Mouse (Mus musculus): Measurements from ENCODE around the gene Olfr770. TPM values are rescaled to one million over a fixed set of nuclear protein-coding genes. Genes with fewer than 3 reads are reported as not detected.
"Not testable (repeated sequence)": the region's sequence is repeated elsewhere in the genome, so short reads cannot be mapped to it uniquely, and the experiment has no call there.

The Olfr770 gene
- total and polyA plus RNA-seq, 2 experiments: not detected

DNA sequence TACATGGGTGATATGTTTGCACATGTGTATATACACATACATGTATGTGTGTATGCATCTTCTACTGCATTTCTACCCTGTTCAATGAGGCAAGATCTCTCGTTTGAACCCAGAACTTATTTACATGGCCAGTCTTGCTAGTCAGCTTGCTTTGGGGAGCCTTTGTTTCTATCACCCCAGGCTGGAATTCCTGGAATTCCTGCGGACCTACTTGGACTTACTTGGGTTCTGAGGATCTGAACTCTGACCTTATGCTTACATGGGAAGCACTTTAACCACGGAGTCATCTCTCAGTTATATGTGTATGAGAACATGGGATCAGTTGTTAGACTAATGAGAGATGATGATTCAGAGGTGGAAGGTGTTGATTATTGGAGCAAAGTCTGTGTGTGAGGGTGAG is 37.6 kb downstream of the Olfr770 start:
- Histone ChIP-seq H3K36me3 (ENCODE audit: control insufficient read depth, insufficient read depth, low read length) (no peaks in the 10 kb centered on the region), H3K9ac (ENCODE audit: low read depth, low read length) (no peak overlapping the region), H3K4me3 (ENCODE audit: insufficient read depth, low read depth, low read length) (no peak overlapping the region), H3K27ac (replicated peaks; ENCODE audit: insufficient read depth, low read depth, low read length) (no peak overlapping the region), H3K4me1 (ENCODE audit: control insufficient read depth, insufficient read depth, low read length) (no peaks in the 10 kb centered on the region), H3K27me3 (ENCODE audit: control insufficient read depth, insufficient read depth, low read length) (no peaks in the 10 kb centered on the region), H3K79me2 (ENCODE audit: control insufficient read depth, insufficient read depth, low read length) (no peaks in the 10 kb centered on the region)
- WGBS: 42% methylated on average over 3 of the region's 3 CpGs
- TF ChIP-seq POLR2A (IDR thresholded peaks at IDR 0.05; ENCODE audit: extremely low read depth, insufficient read depth, low read length): no peak
- no peak for TF ChIP-seq CTCF (IDR thresholded peaks at IDR 0.05; ENCODE audit: low read depth, low read length)
- no peak for DNase-seq (ENCODE audit: extremely low read depth, low read depth, low spot score)

DNA sequence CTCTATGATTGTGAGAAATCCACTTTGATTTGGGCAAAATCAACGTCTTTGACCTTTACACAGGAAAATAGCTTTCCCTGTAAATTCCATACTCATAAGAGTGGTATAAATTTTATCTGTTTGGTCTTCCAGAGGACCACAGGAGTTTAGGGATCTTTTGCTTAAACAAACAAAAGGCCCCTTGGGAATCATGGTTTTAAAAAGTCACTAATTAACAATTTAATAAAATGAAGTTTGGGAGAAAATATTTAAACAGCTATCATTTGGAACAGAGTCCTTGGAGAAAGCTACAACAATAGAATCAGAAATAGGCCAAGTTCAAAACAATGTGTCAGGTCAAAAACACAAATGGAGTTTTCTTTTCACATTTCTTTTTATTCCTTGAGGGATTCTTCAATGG is 39.5 kb downstream of the Olfr770 start, which contains the start of gene Olfr768:
TSS of gene Olfr768 (minus strand) at position 101 of the 400 bp plus-strand sequence.
- 73% methylated on average over 1 of the region's 1 CpGs for WGBS
- DNase-seq (ENCODE audit: extremely low read depth, low read depth, low spot score): no peak
- Histone ChIP-seq H3K27ac (replicated peaks; ENCODE audit: insufficient read depth, low read depth, low read length) (no peak within 1 kb of the TSS), H3K36me3 (ENCODE audit: control insufficient read depth, insufficient read depth, low read length) (no peaks in the 10 kb centered on the region), H3K27me3 (ENCODE audit: control insufficient read depth, insufficient read depth, low read length) (no peaks in the 10 kb centered on the region), H3K9ac (ENCODE audit: low read depth, low read length) (no peak within 1 kb of the TSS), H3K4me1 (ENCODE audit: control insufficient read depth, insufficient read depth, low read length) (no peaks in the 10 kb centered on the region), H3K79me2 (ENCODE audit: control insufficient read depth, insufficient read depth, low read length) (no peaks in the 10 kb centered on the region), H3K4me3 (ENCODE audit: insufficient read depth, low read depth, low read length) (no peak within 1 kb of the TSS)
- TF ChIP-seq CTCF (IDR thresholded peaks at IDR 0.05; ENCODE audit: low read depth, low read length) (no peak), POLR2A (IDR thresholded peaks at IDR 0.05; ENCODE audit: extremely low read depth, insufficient read depth, low read length) (no peak)

DNA sequence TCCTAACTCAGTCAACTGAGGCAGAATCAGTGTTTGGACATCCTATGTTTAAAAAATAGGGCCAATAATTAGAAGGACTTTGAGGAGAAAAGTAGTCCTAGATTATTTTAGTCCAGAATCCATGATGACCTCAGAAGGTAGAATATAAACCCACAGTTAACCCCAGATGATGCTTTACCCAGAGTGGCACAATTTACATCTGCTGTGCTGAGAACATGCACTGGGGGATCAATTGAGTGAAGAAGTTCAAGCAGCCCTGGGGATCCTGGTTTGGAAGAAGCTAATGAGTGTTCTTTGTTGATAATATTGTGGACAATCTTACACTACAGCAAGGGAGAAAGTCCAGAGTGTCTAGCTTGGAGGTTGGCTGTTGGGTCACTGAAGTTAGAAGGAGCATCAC is 56.0 kb downstream of the Olfr770 start, which contains the start of gene Olfr767:
TSS of gene Olfr767 (minus strand) at position 101 of the 400 bp plus-strand sequence.
- H3K27ac ChIP-seq (replicated peaks; ENCODE audit: insufficient read depth, low read depth, low read length); H3K79me2 ChIP-seq (ENCODE audit: control insufficient read depth, insufficient read depth, low read length); H3K4me3 ChIP-seq (ENCODE audit: insufficient read depth, low read depth, low read length); DNase-seq (ENCODE audit: extremely low read depth, low read depth, low spot score); H3K9ac ChIP-seq (ENCODE audit: low read depth, low read length); H3K27me3 ChIP-seq (ENCODE audit: control insufficient read depth, insufficient read depth, low read length); H3K4me1 ChIP-seq (ENCODE audit: control insufficient read depth, insufficient read depth, low read length); H3K36me3 ChIP-seq (ENCODE audit: control insufficient read depth, insufficient read depth, low read length): not testable (repeated sequence)

Other genes starting within 250 kb of the Olfr770 start
- gene Gdf11, start 247.3 kb downstream of the Olfr770 start, total RNA-seq (2014; rRNA removed): 0.09 and 0.13 TPM in 2 replicates
- 0.04 and 0.05 TPM in 2 replicates for gene Gdf11, start 247.3 kb downstream of the Olfr770 start, polyA plus RNA-seq (2012; rRNA removed)
- 4.1 and 5.2 TPM in 2 replicates for gene Cd63, start 238.0 kb downstream of the Olfr770 start, total RNA-seq (2014; rRNA removed)
- 2.9 and 4.4 TPM in 2 replicates for gene Cd63, start 238.0 kb downstream of the Olfr770 start, polyA plus RNA-seq (2012; rRNA removed)
- gene Rdh5, start 216.1 kb downstream of the Olfr770 start, total RNA-seq (2014; rRNA removed): 30.4 and 33.8 TPM in 2 replicates
- 86.2 and 91.8 TPM in 2 replicates for gene Rdh5, start 216.1 kb downstream of the Olfr770 start, polyA plus RNA-seq (2012; rRNA removed)
- 91.1 and 106 TPM in 2 replicates for gene Bloc1s1, start 215.0 kb downstream of the Olfr770 start, total RNA-seq (2014; rRNA removed)
- gene Bloc1s1, start 215.0 kb downstream of the Olfr770 start, polyA plus RNA-seq (2012; rRNA removed): 192 and 226 TPM in 2 replicates
- 4.6 and 4.9 TPM in 2 replicates for gene Itga7, start 205.2 kb downstream of the Olfr770 start, total RNA-seq (2014; rRNA removed)
- gene Itga7, start 205.2 kb downstream of the Olfr770 start, polyA plus RNA-seq (2012; rRNA removed): 9.5 and 11.0 TPM in 2 replicates
- 639 and 785 TPM in 2 replicates for gene Mettl7b, start 178.0 kb downstream of the Olfr770 start, total RNA-seq (2014; rRNA removed)
- 780 and 929 TPM in 2 replicates for gene Mettl7b, start 178.0 kb downstream of the Olfr770 start, polyA plus RNA-seq (2012; rRNA removed)
- gene Olfr9, start 149.6 kb downstream of the Olfr770 start, total RNA-seq (2014; rRNA removed): 0.07 TPM in 1 of 2 replicates, not detected in the other
- 0.02 TPM in 1 of 2 replicates, not detected in the other for gene Olfr9, start 149.6 kb downstream of the Olfr770 start, polyA plus RNA-seq (2012; rRNA removed)
- not detected in 2 replicates for gene Olfr763, start 128.2 kb downstream of the Olfr770 start, total RNA-seq (2014; rRNA removed)
- gene Olfr763, start 128.2 kb downstream of the Olfr770 start, polyA plus RNA-seq (2012; rRNA removed): not detected in 2 replicates
- not detected in 2 replicates for gene Olfr764-ps1, start 99.1 kb downstream of the Olfr770 start, total RNA-seq (2014; rRNA removed)
- not detected in 2 replicates for gene Olfr764-ps1, start 99.1 kb downstream of the Olfr770 start, polyA plus RNA-seq (2012; rRNA removed)
- not detected in 2 replicates for gene Olfr765, start 89.0 kb downstream of the Olfr770 start, total RNA-seq (2014; rRNA removed)
- not detected in 2 replicates for gene Olfr765, start 89.0 kb downstream of the Olfr770 start, polyA plus RNA-seq (2012; rRNA removed)
- not detected in 2 replicates for gene Olfr766-ps1, start 70.0 kb downstream of the Olfr770 start, total RNA-seq (2014; rRNA removed)
- gene Olfr766-ps1, start 70.0 kb downstream of the Olfr770 start, polyA plus RNA-seq (2012; rRNA removed): not detected in 2 replicates
- gene Olfr767, start 56.1 kb downstream of the Olfr770 start, total RNA-seq (2014; rRNA removed): not detected in 2 replicates
- gene Olfr767, start 56.1 kb downstream of the Olfr770 start, polyA plus RNA-seq (2012; rRNA removed): not detected in 2 replicates
- not detected in 2 replicates for gene Olfr768, start 39.6 kb downstream of the Olfr770 start, total RNA-seq (2014; rRNA removed)
- gene Olfr768, start 39.6 kb downstream of the Olfr770 start, polyA plus RNA-seq (2012; rRNA removed): not detected in 2 replicates
- gene Olfr769, start 21.1 kb downstream of the Olfr770 start, total RNA-seq (2014; rRNA removed): not detected in 2 replicates
- not detected in 2 replicates for gene Olfr769, start 21.1 kb downstream of the Olfr770 start, polyA plus RNA-seq (2012; rRNA removed)
- gene Olfr771, start 25.8 kb upstream of the Olfr770 start, total RNA-seq (2014; rRNA removed): not detected in 2 replicates
- not detected in 2 replicates for gene Olfr771, start 25.8 kb upstream of the Olfr770 start, polyA plus RNA-seq (2012; rRNA removed)
- gene Olfr772, start 38.9 kb upstream of the Olfr770 start, total RNA-seq (2014; rRNA removed): not detected in 2 replicates
- not detected in 2 replicates for gene Olfr772, start 38.9 kb upstream of the Olfr770 start, polyA plus RNA-seq (2012; rRNA removed)
- not detected in 2 replicates for gene Olfr773, start 48.4 kb upstream of the Olfr770 start, total RNA-seq (2014; rRNA removed)
- gene Olfr773, start 48.4 kb upstream of the Olfr770 start, polyA plus RNA-seq (2012; rRNA removed): not detected in 2 replicates
- gene Olfr774, start 97.2 kb upstream of the Olfr770 start, total RNA-seq (2014; rRNA removed): not detected in 2 replicates
- gene Olfr774, start 97.2 kb upstream of the Olfr770 start, polyA plus RNA-seq (2012; rRNA removed): not detected in 2 replicates
- not detected in 2 replicates for gene Olfr775, start 109.4 kb upstream of the Olfr770 start, total RNA-seq (2014; rRNA removed)
- gene Olfr775, start 109.4 kb upstream of the Olfr770 start, polyA plus RNA-seq (2012; rRNA removed): not detected in 2 replicates
- not detected in 2 replicates for gene Olfr776, start 120.1 kb upstream of the Olfr770 start, total RNA-seq (2014; rRNA removed)
- gene Olfr776, start 120.1 kb upstream of the Olfr770 start, polyA plus RNA-seq (2012; rRNA removed): not detected in 2 replicates
- gene Olfr777, start 132.5 kb upstream of the Olfr770 start, total RNA-seq (2014; rRNA removed): not detected in 2 replicates
- gene Olfr777, start 132.5 kb upstream of the Olfr770 start, polyA plus RNA-seq (2012; rRNA removed): not detected in 2 replicates
- not detected in 2 replicates for gene Olfr780, start 179.1 kb upstream of the Olfr770 start, total RNA-seq (2014; rRNA removed)
- not detected in 2 replicates for gene Olfr780, start 179.1 kb upstream of the Olfr770 start, polyA plus RNA-seq (2012; rRNA removed)
- not detected in 2 replicates for gene Olfr781, start 189.9 kb upstream of the Olfr770 start, total RNA-seq (2014; rRNA removed)
- not detected in 2 replicates for gene Olfr781, start 189.9 kb upstream of the Olfr770 start, polyA plus RNA-seq (2012; rRNA removed)
- not detected in 2 replicates for gene Olfr782, start 209.9 kb upstream of the Olfr770 start, total RNA-seq (2014; rRNA removed)
- gene Olfr782, start 209.9 kb upstream of the Olfr770 start, polyA plus RNA-seq (2012; rRNA removed): not detected in 2 replicates
- gene Olfr784, start 245.1 kb upstream of the Olfr770 start, total RNA-seq (2014; rRNA removed): 0.09 and 0.13 TPM in 2 replicates
- not detected in 2 replicates for gene Olfr784, start 245.1 kb upstream of the Olfr770 start, polyA plus RNA-seq (2012; rRNA removed)